Mouse (Mus musculus) stomach, embryonic 16.5 days (tissue): ENCODE data around the gene Cfdp1. TPM values are rescaled to one million over a fixed set of nuclear protein-coding genes. Genes with fewer than 3 reads are reported as not detected.

Source experiments
- ATAC-seq: fragments of 200-750 bp; cut with Nextera tagmentation; 2 replicates; pipeline ENCODE4 v1.8.0; 2017; ENCODE audit warnings: moderate number of reproducible peaks, moderate TSS enrichment; ENCODE audit not compliant: insufficient read depth, low FRiP score
- H3K27ac ChIP-seq: fragments of 300-500 bp; sonication (generic); 2 replicates; pipeline ENCODE4 v1.5.1; 2014; ENCODE audit warnings: low read length
- H3K27me3 ChIP-seq: fragments of 300-500 bp; sonication (generic); 2 replicates; pipeline ENCODE4 v1.6.1; 2014; ENCODE audit warnings: low read length, control low read depth, mixed read lengths; ENCODE audit not compliant: control insufficient read depth, insufficient read depth
- H3K36me3 ChIP-seq: fragments of 300-500 bp; sonication (generic); 2 replicates; pipeline ENCODE4 v1.6.1; 2014; ENCODE audit warnings: low read length; ENCODE audit not compliant: control insufficient read depth, insufficient read depth
- H3K4me1 ChIP-seq: fragments of 300-500 bp; sonication (generic); 2 replicates; pipeline ENCODE4 v1.6.1; 2014; ENCODE audit warnings: low read length, control low read depth, mixed read lengths; ENCODE audit not compliant: control insufficient read depth, insufficient read depth
- H3K4me2 ChIP-seq: fragments of 300-500 bp; sonication (generic); 2 replicates; pipeline ENCODE4 v1.6.1; 2014; ENCODE audit warnings: low read depth, low read length, mixed read lengths
- H3K4me3 ChIP-seq: fragments of 300-500 bp; sonication (generic); replicated peaks from 2 replicates; pipeline ENCODE4 v1.5.1; 2014; ENCODE audit warnings: mild to moderate bottlenecking, low read length
- H3K9ac ChIP-seq: fragments of 300-500 bp; sonication (generic); 2 replicates; pipeline ENCODE4 v1.6.1; 2014; ENCODE audit warnings: low read length
- H3K9me3 ChIP-seq: fragments of 300-500 bp; sonication (generic); replicated peaks from 2 replicates; pipeline ENCODE4 v1.6.1; 2016; ENCODE audit warnings: low read length, control low read depth; ENCODE audit not compliant: control insufficient read depth
- whole genome bisulfite sequencing: fragments of 180-500 bp; shearing (Covaris S2); extraction: QIAGEN DNeasy Blood & Tissue Kit; methylation state at CpG from one replicate; pipeline ENCODE4 v1.1.7; 2014; 5-methylcytosine and 5-hydroxymethylcytosine counted together
- polyA plus RNA-seq: library from polyadenylated mRNA; unstranded; fragments of >200 nt; fragmentation: Nextera tagmentation; extraction: Ambion mirVana; gene quantifications from 2 replicates; pipeline ENCODE4 v1.2.1, GENCODE M21; 2015

Gene Cfdp1
- polyA plus RNA-seq, 1 experiment from 2014 or later, result 197 TPM

DNA sequence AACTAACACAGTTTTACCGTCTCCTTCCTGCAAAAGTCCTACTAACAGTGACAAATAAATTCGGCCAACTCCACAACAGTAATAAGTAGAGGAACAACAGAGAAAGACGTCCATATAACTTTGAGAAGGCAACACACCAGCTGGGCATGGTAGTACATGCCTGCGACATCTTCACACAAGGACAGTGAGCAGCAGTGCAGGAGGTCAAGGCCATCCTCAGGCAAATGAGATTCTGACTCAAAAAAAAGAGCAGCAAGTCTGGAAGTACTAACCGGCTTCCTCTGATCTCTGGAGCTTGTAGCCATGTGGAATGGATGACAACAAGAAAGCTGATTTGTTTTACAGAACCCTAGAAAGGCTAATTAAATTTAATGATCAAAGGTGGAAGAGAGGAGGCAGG is 21.1 kb downstream of the Cfdp1 start:
- H3K9me3 ChIP-seq, result no peaks in the 10 kb centered on the region
- H3K4me3 ChIP-seq, result no peak overlapping the region
- H3K4me1 ChIP-seq, result peaks cover 4% of the 10 kb centered on the region; the same call in 1 of the 2 replicates
- H3K27me3 ChIP-seq, result no peaks in the 10 kb centered on the region
- no peak overlapping the region for H3K9ac ChIP-seq
- 81% methylated on average over 5 of the region's 5 CpGs for WGBS
- ATAC-seq, result no peak
- H3K4me2 ChIP-seq, result no peak overlapping the region
- H3K36me3 ChIP-seq, result peaks cover 8% of the 10 kb centered on the region
- no peak overlapping the region for H3K27ac ChIP-seq

DNA sequence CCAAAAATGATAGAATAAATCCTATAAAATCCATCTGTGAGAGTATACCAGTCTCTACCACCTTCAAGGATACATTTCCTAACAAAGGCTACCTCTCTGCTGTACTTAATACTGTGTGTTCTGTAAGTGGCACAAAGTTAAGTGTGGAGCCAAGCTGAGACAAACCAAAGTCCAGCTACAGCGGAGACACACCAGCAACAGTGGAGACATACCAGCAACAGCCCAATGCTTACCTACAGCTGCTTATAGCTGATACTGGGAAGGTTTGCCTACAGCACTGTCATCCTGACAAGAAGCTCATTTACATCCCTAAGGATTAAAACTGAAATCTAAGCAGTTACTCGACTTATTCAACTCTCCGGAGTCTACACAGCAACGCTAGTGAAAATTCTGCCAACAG is 22.1 kb downstream of the Cfdp1 start:
- Histone ChIP-seq H3K27me3 (no peaks in the 10 kb centered on the region), H3K9me3 (no peaks in the 10 kb centered on the region), H3K4me1 (peaks cover 4% of the 10 kb centered on the region; the same call in 1 of the 2 replicates), H3K4me2 (no peak overlapping the region), H3K36me3 (peaks cover 8% of the 10 kb centered on the region), H3K4me3 (no peak overlapping the region), H3K27ac (peak overlapping the region; percentile 62; the same call in 1 of the 2 replicates), H3K9ac (no peak overlapping the region)
- no peak for ATAC-seq
- WGBS, result 73% methylated on average over 4 of the region's 4 CpGs

DNA sequence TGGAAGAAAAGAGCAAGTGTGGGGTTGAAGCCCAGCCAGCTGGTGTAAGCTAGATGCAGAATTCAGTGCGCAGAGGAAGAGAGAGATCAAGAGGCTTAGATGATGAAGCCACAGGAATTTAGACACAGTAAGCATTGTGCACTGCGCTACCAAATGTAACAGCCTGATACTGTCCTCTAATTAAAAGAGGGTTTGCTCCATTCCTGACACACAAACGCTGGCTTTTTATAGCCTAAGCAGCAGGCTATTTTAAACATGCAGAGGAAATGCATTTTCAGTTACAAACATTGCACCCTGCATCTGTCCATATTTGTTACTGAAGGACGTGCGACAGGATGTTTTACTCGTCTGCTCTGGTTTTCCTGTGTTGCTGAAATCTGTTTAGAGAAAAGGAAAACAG is 25.5 kb downstream of the Cfdp1 start:
- Histone ChIP-seq H3K36me3 (peaks cover 17% of the 10 kb centered on the region), H3K9ac (no peak overlapping the region)

DNA sequence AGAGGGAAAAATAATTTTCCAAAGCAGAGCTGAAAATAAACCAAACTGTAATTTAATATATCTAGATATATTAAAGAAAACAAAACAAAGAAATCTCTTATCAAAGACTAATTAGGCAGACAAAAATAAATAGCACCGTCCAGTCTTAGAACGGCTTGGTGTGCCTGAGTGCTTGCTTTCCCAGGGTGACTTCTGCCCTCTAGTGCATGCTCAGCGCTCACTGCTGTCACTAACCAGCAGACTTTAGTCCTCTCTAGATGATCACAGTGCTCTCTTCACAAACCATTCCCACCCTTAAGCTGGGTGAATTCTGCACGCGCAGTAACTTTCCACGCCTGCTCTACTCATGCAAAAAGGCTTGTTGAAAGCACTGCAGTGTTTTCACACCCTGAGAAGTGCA is 28.9 kb downstream of the Cfdp1 start:
- H3K4me2 ChIP-seq, result no peak overlapping the region
- H3K27ac ChIP-seq, result no peak overlapping the region
- no peak for ATAC-seq
- peaks cover 18% of the 10 kb centered on the region for H3K36me3 ChIP-seq
- no peaks in the 10 kb centered on the region for H3K9me3 ChIP-seq
- H3K4me3 ChIP-seq, result no peak overlapping the region
- no peak overlapping the region for H3K9ac ChIP-seq
- no peaks in the 10 kb centered on the region for H3K27me3 ChIP-seq
- H3K4me1 ChIP-seq, result peaks cover 4% of the 10 kb centered on the region; the same call in 1 of the 2 replicates
- WGBS, result 60% methylated on average over 6 of the region's 6 CpGs

More for the DNA sequence above, 25.5 kb downstream of the Cfdp1 start:
- Histone ChIP-seq H3K4me1 (peaks cover 4% of the 10 kb centered on the region; the same call in 1 of the 2 replicates), H3K27me3 (no peaks in the 10 kb centered on the region), H3K27ac (peak overlapping the region; percentile 76), H3K9me3 (no peaks in the 10 kb centered on the region), H3K4me3 (no peak overlapping the region), H3K4me2 (no peak overlapping the region)
- ATAC-seq, result peak; percentile 44; the same call in 1 of the 2 replicates
- 64% methylated on average over 6 of the region's 6 CpGs for WGBS

DNA sequence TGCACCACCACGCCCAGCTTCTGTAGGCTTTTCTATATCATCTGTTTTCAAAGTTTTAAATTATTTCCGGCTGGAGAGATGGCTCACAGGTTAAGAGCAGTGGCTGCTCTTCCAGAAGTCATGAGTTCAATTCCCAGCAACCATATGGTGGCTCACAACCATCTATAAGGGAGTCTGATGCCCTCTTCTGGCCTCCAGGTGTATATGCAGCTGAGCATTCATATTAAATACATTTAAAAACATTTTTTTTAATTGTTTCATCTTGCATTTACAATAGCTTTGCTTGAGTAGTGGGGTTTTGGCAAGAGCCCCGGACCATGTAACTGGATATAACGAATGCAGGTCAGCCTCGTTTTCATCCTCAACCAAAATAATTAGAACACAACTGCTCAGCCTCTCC is 29.8 kb downstream of the Cfdp1 start:
- WGBS, result 91% methylated on average over 5 of the region's 5 CpGs
- no peak for ATAC-seq
- peaks cover 1% of the 10 kb centered on the region; the same call in 1 of the 2 replicates for H3K4me1 ChIP-seq
- no peak overlapping the region for H3K27ac ChIP-seq
- no peaks in the 10 kb centered on the region for H3K9me3 ChIP-seq
- H3K4me3 ChIP-seq, result no peak overlapping the region
- H3K9ac ChIP-seq, result no peak overlapping the region
- no peaks in the 10 kb centered on the region for H3K27me3 ChIP-seq
- H3K4me2 ChIP-seq, result no peak overlapping the region
- H3K36me3 ChIP-seq, result peaks cover 14% of the 10 kb centered on the region

DNA sequence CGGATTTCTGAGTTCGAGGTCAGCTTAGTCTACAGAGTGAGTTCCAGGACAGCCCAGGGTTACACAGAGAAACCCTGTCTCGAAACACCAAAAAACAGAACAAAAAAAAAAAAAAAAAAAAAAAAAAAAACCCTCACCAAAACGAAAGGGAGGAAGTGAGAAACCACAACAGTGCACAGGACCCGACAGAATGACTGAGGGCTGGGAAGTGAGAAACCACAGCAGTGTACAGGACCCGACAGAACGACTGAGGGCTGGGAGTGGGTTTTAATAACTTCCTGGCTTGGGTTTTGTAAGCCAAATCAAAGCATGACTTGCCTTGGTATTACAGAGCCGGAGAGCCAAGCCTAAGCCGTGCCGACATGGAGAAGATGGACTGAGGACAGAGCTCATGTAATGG is 32.9 kb downstream of the Cfdp1 start:
- Histone ChIP-seq H3K27ac (no peak overlapping the region), H3K4me1 (no peaks in the 10 kb centered on the region), H3K9me3 (no peaks in the 10 kb centered on the region), H3K9ac (no peak overlapping the region), H3K4me2 (no peak overlapping the region), H3K27me3 (no peaks in the 10 kb centered on the region), H3K36me3 (peaks cover 9% of the 10 kb centered on the region), H3K4me3 (no peak overlapping the region)
- ATAC-seq, result no peak
- 80% methylated on average over 10 of the region's 10 CpGs for WGBS

DNA sequence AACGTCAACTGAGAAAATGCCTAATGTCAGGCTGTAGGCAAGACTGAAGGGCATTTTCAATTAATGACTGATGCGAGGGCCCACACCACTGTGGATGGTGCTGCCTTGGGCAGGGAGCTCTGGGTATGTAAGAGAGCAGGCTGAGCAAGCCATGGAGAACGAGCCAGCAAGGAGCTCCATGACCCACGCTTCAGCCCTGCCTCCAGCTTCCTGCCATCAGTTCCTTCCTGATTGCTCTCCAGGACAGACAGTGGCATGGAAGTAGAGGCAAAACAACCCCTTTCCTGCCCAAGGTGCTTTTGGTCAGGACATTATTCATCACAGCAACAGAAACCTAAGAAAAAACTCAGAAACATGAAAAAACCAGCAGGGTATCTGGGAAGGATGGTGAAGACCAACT is 33.4 kb downstream of the Cfdp1 start:
- Histone ChIP-seq H3K4me1 (no peaks in the 10 kb centered on the region), H3K27me3 (no peaks in the 10 kb centered on the region), H3K4me2 (no peak overlapping the region), H3K4me3 (no peak overlapping the region), H3K9me3 (no peaks in the 10 kb centered on the region), H3K36me3 (peaks cover 9% of the 10 kb centered on the region), H3K27ac (0 out of 2 replicates have a peak overlapping the region, but pooled peaks have one; percentile 69), H3K9ac (no peak overlapping the region)
- ATAC-seq, result no peak
- WGBS, result 82% methylated on average over 4 of the region's 4 CpGs

DNA sequence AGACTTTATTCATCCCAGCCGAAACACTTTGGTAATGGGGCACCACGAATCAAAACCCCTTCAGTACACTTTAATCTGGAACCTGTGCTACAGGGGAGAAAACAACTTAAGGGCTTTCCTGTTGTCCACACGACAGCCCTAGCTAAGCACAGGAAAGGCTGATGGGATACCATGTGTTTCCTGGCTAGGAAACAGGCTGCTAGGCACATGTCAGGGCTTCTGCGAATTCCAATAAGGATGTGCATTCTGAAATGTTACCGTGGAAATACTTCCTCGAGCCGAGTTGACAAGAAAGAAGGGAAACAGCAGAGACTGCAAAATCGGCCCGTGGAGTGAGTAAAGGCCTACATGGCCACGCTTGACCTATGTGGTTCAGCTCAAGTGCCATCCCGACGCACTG is 34.1 kb downstream of the Cfdp1 start:
- peaks cover 9% of the 10 kb centered on the region for H3K36me3 ChIP-seq
- no peaks in the 10 kb centered on the region for H3K9me3 ChIP-seq
- no peaks in the 10 kb centered on the region for H3K4me1 ChIP-seq
- no peak overlapping the region for H3K4me2 ChIP-seq
- WGBS, result 90% methylated on average over 12 of the region's 12 CpGs
- no peaks in the 10 kb centered on the region for H3K27me3 ChIP-seq
- no peak overlapping the region for H3K9ac ChIP-seq
- H3K4me3 ChIP-seq, result no peak overlapping the region
- H3K27ac ChIP-seq, result peak overlapping the region; percentile 69; the same call in 1 of the 2 replicates
- no peak for ATAC-seq

DNA sequence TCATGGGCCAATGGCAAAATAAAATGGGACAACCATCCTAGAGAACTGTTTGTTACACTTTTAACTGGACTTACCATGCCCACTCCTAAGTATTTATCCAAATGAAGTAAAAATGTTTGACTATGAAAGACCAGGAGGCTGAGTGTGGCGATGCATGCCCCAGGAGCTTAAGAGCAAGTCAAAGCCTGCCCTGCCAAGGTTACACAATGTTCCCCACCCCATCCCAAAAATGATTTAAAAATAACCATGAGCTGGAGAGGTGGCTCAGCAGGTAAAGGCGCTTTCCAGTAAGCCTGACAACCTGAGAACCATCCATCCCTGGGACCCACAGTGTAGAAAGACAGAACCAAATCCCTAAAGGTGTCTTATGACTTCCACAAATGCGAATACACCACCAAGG is 35.5 kb downstream of the Cfdp1 start:
- 88% methylated on average over 3 of the region's 3 CpGs for WGBS
- peaks cover 5% of the 10 kb centered on the region for H3K36me3 ChIP-seq
- no peak for ATAC-seq
- H3K9ac ChIP-seq, result no peak overlapping the region
- H3K4me1 ChIP-seq, result no peaks in the 10 kb centered on the region
- no peak overlapping the region for H3K4me2 ChIP-seq
- no peaks in the 10 kb centered on the region for H3K27me3 ChIP-seq
- no peak overlapping the region for H3K4me3 ChIP-seq
- H3K27ac ChIP-seq, result peak overlapping the region; percentile 11
- no peaks in the 10 kb centered on the region for H3K9me3 ChIP-seq
